Mouse (Mus musculus) lung, embryonic 14.5 days (tissue): ENCODE results near the gene Mas1. TPM values are rescaled to one million over a fixed set of nuclear protein-coding genes. Genes with fewer than 3 reads are reported as not detected.
A peak's percentile ranks its signal among the peaks of the same experiment; 100 is the strongest.

Experiments used
- ATAC-seq: fragments of 200-750 bp; cut with Nextera tagmentation; 2 replicates; pipeline ENCODE4 v1.8.0; 2017; ENCODE audit warnings: mild to moderate bottlenecking, moderate TSS enrichment, moderate library complexity; ENCODE audit not compliant: insufficient read depth
- DNase-seq: peaks from one replicate; pipeline ENCODE4 v3.0.0-alpha.2; 2015
- H3K27ac ChIP-seq: fragments of 300-500 bp; sonication (generic); 2 replicates; pipeline ENCODE4 v1.5.1; 2014; ENCODE audit warnings: low read depth, mild to moderate bottlenecking, moderate library complexity
- H3K27me3 ChIP-seq: fragments of 300-500 bp; sonication (generic); 2 replicates; pipeline ENCODE4 v1.6.1; 2014; ENCODE audit warnings: low read length, control low read depth; ENCODE audit not compliant: insufficient read depth
- H3K36me3 ChIP-seq: fragments of 300-500 bp; sonication (generic); 2 replicates; pipeline ENCODE4 v1.6.1; 2014; ENCODE audit warnings: control low read depth; ENCODE audit not compliant: insufficient read depth
- H3K4me1 ChIP-seq: fragments of 300-500 bp; sonication (generic); 2 replicates; pipeline ENCODE4 v1.6.1; 2014; ENCODE audit warnings: antibody characterized with exemption, control low read depth; ENCODE audit not compliant: insufficient read depth
- H3K4me2 ChIP-seq: fragments of 300-500 bp; sonication (generic); 2 replicates; pipeline ENCODE4 v1.6.1; 2014; ENCODE audit warnings: mild to moderate bottlenecking
- H3K4me3 ChIP-seq: fragments of 300-500 bp; sonication (generic); 2 replicates; pipeline ENCODE4 v1.5.1; 2014; ENCODE audit warnings: low read depth, low read length
- H3K9ac ChIP-seq: fragments of 300-500 bp; sonication (generic); 2 replicates; pipeline ENCODE4 v1.6.1; 2014
- H3K9me3 ChIP-seq: fragments of 300-500 bp; sonication (generic); 2 replicates; pipeline ENCODE4 v1.6.1; 2016; ENCODE audit warnings: low read depth, low read length, control low read depth
- CTCF ChIP-seq: IDR thresholded peaks from 2 replicates; pipeline ENCODE4 v1.5.1; 2016; ENCODE audit warnings: antibody characterized with exemption, low read depth
- WGBS: fragments of 180-500 bp; shearing (Covaris S2); extraction: QIAGEN DNeasy Blood & Tissue Kit; methylation state at CpG from one replicate; pipeline ENCODE4 v1.1.7; 2014; 5-methylcytosine and 5-hydroxymethylcytosine counted together
- polyA plus RNA-seq: library from polyadenylated mRNA; unstranded; fragments of >200 nt; fragmentation: Nextera tagmentation; extraction: Ambion mirVana; gene quantifications from 2 replicates; pipeline ENCODE4 v1.2.1, GENCODE M21; 2014

Gene Mas1
- polyA plus RNA-seq, 1 experiment from 2014 or later = 0.67 TPM

DNA sequence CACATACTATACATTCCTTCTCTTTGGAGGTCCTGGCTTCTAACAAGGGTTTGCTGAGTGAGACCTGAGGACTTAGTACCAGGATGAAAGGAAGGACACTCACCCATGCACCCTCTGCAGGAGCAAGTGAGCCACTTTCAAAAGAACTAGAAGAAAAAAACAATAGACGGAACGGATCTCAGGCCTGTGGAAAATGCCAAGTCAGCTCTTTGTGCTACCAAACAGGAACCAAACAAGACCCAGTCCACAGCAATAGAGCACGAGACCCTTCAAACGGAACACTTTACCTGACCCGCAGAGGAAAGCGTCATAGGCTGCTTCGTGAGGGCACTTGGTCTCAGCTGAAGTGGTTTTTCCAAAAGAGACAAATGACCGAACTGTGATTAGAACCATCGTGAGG is 24.1 kb upstream of the Mas1 start:
- Histone ChIP-seq H3K4me3 (no peak overlapping the region), H3K27me3 (no peaks in the 10 kb centered on the region), H3K27ac (no peak overlapping the region), H3K9ac (no peak overlapping the region), H3K36me3 (peaks cover 4% of the 10 kb centered on the region; the same call in 1 of the 2 replicates), H3K9me3 (no peaks in the 10 kb centered on the region), H3K4me1 (no peaks in the 10 kb centered on the region), H3K4me2 (no peak overlapping the region)
- ATAC-seq (no peak), DNase-seq (no peak)
- 85% methylated on average over 9 of the region's 9 CpGs for WGBS
- no peak for TF ChIP-seq CTCF

DNA sequence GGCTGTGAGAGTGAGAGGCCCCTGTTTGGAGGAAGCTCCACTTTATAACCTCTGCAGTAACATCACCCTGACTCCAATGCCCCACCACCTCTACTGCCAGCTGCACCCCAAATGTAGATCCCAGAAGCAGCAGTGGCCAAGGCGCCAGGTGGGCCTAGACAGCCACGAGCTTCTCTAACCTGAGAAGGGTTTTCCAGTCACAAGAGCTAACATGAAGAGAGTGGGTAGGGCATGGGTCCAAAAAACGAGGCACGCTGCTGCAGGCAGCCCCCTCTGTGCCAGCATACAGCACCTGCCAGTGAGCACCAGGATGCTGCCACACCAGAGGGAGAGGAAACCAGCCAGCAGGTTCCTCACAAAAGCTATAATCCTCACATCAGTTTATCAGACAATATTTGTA is 23.1 kb upstream of the Mas1 start:
- Histone ChIP-seq H3K4me2 (no peak overlapping the region), H3K27ac (no peak overlapping the region), H3K27me3 (no peaks in the 10 kb centered on the region), H3K36me3 (peaks cover 4% of the 10 kb centered on the region; the same call in 1 of the 2 replicates), H3K4me3 (no peak overlapping the region), H3K4me1 (no peaks in the 10 kb centered on the region), H3K9me3 (no peaks in the 10 kb centered on the region), H3K9ac (no peak overlapping the region)
- 86% methylated on average over 4 of the region's 4 CpGs for WGBS
- ATAC-seq = no peak
- TF ChIP-seq CTCF = no peak
- no peak for DNase-seq

DNA sequence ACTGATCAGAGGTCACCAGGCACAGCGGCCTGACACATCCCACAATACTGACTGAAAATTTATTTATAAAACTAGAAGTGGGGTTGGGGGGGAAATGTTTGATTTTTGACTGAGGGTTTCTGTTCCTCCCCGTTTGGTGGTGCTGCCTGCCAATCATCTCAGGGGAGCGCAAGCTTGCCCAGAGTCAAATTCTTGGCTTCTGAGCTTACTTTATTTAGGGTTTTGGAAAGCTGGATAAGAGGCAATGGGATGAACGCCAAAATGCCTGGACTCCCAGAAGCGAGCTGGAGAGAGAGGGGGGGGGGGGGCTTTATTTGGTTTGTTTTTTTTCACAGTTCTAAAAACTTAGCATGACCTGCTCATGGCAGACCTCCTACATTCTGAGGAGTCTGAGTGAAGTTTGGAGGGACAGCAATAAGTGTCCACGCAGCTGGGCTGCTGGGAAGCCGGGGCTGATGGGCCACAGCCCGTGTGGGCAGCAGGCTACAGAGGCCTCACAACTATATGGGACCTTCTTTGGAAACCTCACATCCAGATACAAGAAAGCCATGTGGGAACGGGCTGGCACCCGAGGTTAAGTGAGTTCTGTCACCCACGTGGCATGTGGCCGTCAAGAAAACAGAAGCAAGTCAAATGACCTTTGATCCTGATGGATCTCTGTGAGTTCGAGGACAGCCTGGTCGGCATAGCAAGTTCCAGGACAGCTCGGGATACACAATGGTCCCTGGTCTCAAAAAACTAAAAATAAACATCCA is 19.3 kb upstream of the Mas1 start:
- 50% methylated on average over 15 of the region's 15 CpGs for WGBS
- TF ChIP-seq CTCF = no peak
- no peak overlapping the region for H3K4me2 ChIP-seq
- H3K9ac ChIP-seq = no peak overlapping the region
- no peaks in the 10 kb centered on the region for H3K4me1 ChIP-seq
- H3K9me3 ChIP-seq = no peaks in the 10 kb centered on the region
- H3K4me3 ChIP-seq = no peak overlapping the region
- H3K36me3 ChIP-seq = peaks cover under 1% of the 10 kb centered on the region; the same call in 1 of the 2 replicates
- no peaks in the 10 kb centered on the region for H3K27me3 ChIP-seq
- H3K27ac ChIP-seq = 0 out of 2 replicates have a peak overlapping the region, but pooled peaks have one; percentile 31
- DNase-seq = peak; percentile 84
- peak; percentile 66 for ATAC-seq

DNA sequence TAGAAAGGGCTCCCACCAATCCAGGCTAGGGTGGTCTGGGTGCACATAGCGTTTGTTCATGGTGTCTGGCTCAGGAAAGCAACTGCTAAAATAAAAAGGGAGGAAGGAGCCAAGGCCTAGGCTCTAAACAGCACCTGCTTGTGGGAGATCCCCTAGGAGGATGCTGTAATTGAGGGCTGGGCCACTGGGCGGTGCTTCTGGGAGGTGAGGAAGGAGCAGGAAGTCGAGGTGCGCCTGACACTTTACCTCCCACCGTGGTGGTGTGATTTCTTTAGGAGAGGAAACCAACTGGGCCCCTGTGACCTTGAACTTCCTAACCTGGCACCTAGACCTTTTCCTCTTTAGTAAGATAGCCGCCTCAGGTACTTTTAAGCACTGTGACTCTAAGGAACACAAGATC is 18.7 kb upstream of the Mas1 start:
- 32% methylated on average over 6 of the region's 6 CpGs for WGBS

DNA sequence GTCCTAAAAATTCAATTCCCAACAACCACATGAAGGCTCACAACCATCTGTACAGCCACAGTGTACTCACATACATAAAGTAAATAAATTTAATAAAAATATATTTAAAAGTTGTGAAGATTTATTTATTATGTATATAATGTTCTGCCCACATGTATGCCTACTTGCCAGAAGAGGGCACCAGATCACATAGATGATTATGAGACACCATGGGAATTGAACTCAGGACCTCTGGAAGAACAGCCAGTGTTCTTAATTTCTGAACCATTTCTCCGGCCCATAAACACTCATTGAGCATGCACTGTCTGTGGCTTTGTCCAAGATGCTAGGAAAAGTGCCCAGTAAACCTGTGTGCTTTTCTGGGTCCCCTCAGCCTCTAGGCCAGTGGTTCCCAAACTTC is 13.3 kb upstream of the Mas1 start:
- Histone ChIP-seq H3K9ac (no peak overlapping the region), H3K4me3 (no peak overlapping the region), H3K27me3 (no peaks in the 10 kb centered on the region), H3K9me3 (no peaks in the 10 kb centered on the region), H3K27ac (no peak overlapping the region), H3K36me3 (no peaks in the 10 kb centered on the region), H3K4me2 (no peak overlapping the region), H3K4me1 (no peaks in the 10 kb centered on the region)
- DNase-seq (peak; percentile 12), ATAC-seq (no peak)
- WGBS = 72% methylated on average over 1 of the region's 1 CpGs
- TF ChIP-seq CTCF = 0 out of 2 replicates have a peak, but pooled peaks have one; percentile 5

More for the DNA sequence above, 18.7 kb upstream of the Mas1 start:
- ATAC-seq (no peak; the same call in 1 of the 2 replicates), DNase-seq (no peak)
- Histone ChIP-seq H3K4me3 (no peak overlapping the region), H3K9me3 (no peaks in the 10 kb centered on the region), H3K4me1 (no peaks in the 10 kb centered on the region), H3K27ac (no peak overlapping the region), H3K4me2 (no peak overlapping the region), H3K36me3 (no peaks in the 10 kb centered on the region; the same call in 1 of the 2 replicates), H3K27me3 (no peaks in the 10 kb centered on the region), H3K9ac (no peak overlapping the region)
- TF ChIP-seq CTCF = no peak

DNA sequence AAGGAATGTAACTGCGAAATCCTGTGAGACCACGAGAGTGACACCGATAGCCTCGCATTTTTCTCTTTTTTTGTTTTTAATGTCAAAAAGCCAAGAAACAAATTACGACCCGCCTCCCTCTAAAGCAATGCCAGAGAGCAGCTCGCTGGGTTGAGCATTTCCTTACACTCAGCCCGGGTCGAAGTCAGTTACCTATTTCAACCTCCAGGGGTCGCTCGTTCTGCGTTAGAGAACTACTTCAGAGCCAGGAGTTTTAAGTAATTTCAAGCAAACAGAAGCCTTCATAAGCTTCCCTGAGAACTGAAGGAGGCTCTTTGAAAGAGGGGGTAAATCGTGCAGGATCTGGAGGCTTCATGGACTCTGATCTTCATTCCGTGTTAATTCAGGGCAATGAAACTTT is 12.2 kb upstream of the Mas1 start:
- Histone ChIP-seq H3K27me3 (no peaks in the 10 kb centered on the region), H3K36me3 (no peaks in the 10 kb centered on the region), H3K4me2 (peak overlapping the region; percentile 56), H3K4me3 (peak overlapping the region; percentile 8; the same call in 1 of the 2 replicates), H3K9ac (0 out of 2 replicates have a peak overlapping the region, but pooled peaks have one; percentile 20), H3K4me1 (no peaks in the 10 kb centered on the region), H3K27ac (no peak overlapping the region), H3K9me3 (no peaks in the 10 kb centered on the region)
- peak; percentile 86 for ATAC-seq
- peak; percentile 98 for DNase-seq
- 2% methylated on average over 14 of the region's 14 CpGs for WGBS
- peak; percentile 86 for TF ChIP-seq CTCF

DNA sequence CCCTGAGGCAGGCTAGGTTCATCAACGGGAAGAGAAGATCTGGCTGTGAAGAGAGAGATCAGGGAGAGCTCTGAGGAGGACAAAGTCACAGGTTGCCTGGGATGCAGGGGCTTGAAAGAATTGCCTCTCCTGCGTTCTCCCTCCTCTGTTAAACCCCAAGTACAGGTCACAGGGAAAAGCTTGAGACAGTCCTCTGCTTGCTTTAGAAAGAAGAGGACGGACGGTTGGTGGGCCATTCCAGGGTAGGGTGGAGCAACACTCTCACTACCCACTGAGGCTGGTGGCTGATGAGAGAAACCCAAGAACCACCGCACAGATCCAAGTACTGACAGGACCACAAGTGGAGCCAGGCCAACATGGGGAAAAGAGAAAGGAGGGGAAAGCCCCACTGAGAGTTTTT is 7.8 kb upstream of the Mas1 start, which contains the start of gene Mrgprh:
TSS of gene Mrgprh (plus strand) at position 301 of the 400 bp plus-strand sequence.
- Histone ChIP-seq H3K9ac (no peak within 1 kb of the TSS), H3K9me3 (no peaks in the 10 kb centered on the region), H3K27ac (no peak within 1 kb of the TSS), H3K36me3 (no peaks in the 10 kb centered on the region), H3K4me3 (no peak within 1 kb of the TSS), H3K4me1 (no peaks in the 10 kb centered on the region), H3K4me2 (no peak within 1 kb of the TSS), H3K27me3 (no peaks in the 10 kb centered on the region)
- ATAC-seq (no peak), DNase-seq (no peak)
- 75% methylated on average over 5 of the region's 5 CpGs for WGBS
- no peak for TF ChIP-seq CTCF
